In the genomic region with DNA sequence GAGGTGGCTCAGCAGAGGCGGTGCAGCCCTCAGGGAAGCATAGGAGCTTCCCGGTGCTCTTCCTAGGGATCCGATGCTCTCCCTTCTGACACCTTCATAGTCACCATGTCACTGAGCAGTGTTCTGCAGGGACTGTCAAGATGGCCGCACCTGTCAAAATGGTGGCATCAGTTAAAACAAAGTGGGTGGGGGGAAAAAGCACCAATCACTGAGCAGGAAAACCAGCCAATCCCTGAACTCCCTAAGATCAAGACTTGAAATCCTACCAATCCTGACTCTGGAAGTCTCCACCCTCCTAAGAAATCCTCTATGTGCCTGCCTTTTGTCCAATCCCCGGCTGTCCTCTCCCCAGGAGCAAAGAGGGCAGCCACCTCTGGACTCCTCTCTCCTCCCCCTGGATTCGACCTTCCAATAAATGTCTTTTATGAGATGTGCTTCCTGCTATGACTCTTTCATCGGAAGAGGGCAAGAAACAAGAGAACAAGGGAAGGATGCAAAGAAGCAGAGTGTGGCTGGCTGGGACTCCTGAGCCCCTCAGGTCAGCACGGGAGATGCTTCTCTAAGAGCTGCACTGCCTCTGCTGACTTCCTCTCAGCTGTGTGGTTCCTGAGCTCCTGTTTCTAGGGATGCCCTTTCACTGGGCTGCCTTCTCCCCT, we compare ENCODE assay signal across 14 mouse cellular contexts. TPM values are rescaled to one million over a fixed set of nuclear protein-coding genes. Genes with fewer than 3 reads are reported as not detected.
DNase-seq lines count a peak whose midpoint lies in the region; ATAC-seq and TF ChIP-seq lines count a peak whose summit lies in the region.
"Had no signal": no experiment of that assay in that cellular context is flagged by ENCODE, and none has a peak within 500 bp of the region (broad histone marks: within the 10 kb centered on the region; RNA-seq: fewer than 3 reads in every experiment).

No protein-coding gene starts in this region.

- no peaks in the 10 kb centered on the region for H3K36me3 ChIP-seq in hindbrain, embryonic 10.5 days
- H3K36me3 ChIP-seq in hindbrain, embryonic 16.5 days (ENCODE audit: control insufficient read depth, insufficient read depth, low read length): no peaks in the 10 kb centered on the region
- no peaks in the 10 kb centered on the region for H3K36me3 ChIP-seq in CH12.LX (replicated peaks in 1 of 2; ENCODE audit: control insufficient read depth in 1 of 2, insufficient read depth in 1 of 2, low read length in 1 of 2)
- H3K36me3 ChIP-seq in liver, embryonic 13.5 days: no peaks in the 10 kb centered on the region

- WGBS in hindbrain, embryonic 10.5 days: 65% methylated on average over 8 of the region's 8 CpGs
- 72% methylated on average over 8 of the region's 8 CpGs for WGBS in hindbrain, embryonic 16.5 days
- WGBS in liver, embryonic 13.5 days (ENCODE audit: insufficient replicate concordance): 71% methylated on average over 8 of the region's 8 CpGs

- H3K27ac ChIP-seq in hindbrain, embryonic 10.5 days: no peak overlapping the region
- H3K27ac ChIP-seq in hindbrain, embryonic 16.5 days (ENCODE audit: low read depth, low read length): no peak overlapping the region
- no peak overlapping the region for H3K27ac ChIP-seq in CH12.LX (ENCODE audit: insufficient read depth, low read depth)
- no peak overlapping the region; the same call in 1 of the 2 replicates for H3K27ac ChIP-seq in liver, embryonic 13.5 days
- H3K27ac ChIP-seq: heart, adult 2 months had no signal

- H3K4me3 ChIP-seq in hindbrain, embryonic 10.5 days: no peak overlapping the region
- no peak overlapping the region for H3K4me3 ChIP-seq in hindbrain, embryonic 16.5 days (ENCODE audit: low read length)
- no peak overlapping the region for H3K4me3 ChIP-seq in CH12.LX (replicated peaks in 1 of 3; ENCODE audit: low read depth in 2 of 3, low read length in 2 of 3, poor library complexity in 1 of 3)
- H3K4me3 ChIP-seq in liver, embryonic 13.5 days (replicated peaks): peak overlapping the region; percentile 80
- H3K4me3 ChIP-seq: heart, adult 2 months had no signal

- no peak overlapping the region for H3K9ac ChIP-seq in hindbrain, embryonic 16.5 days (ENCODE audit: low read depth, low read length)
- no peak overlapping the region for H3K9ac ChIP-seq in CH12.LX (ENCODE audit: insufficient read depth, low read depth)
- H3K9ac ChIP-seq in liver, embryonic 13.5 days: peak overlapping the region; percentile 77; the same call in 1 of the 2 replicates

- DNase-seq in hindbrain, embryonic 10.5 days (ENCODE audit: low spot score): peak; percentile 12
- peak; percentile 12 for DNase-seq in CH12.LX (ENCODE audit: extremely low read depth)
- DNase-seq in ZHBTc4 (ENCODE audit: low read depth, low spot score): peak; percentile 84
- peak; percentile 24 for DNase-seq in liver, embryonic 13.5 days
- DNase-seq in left cerebral cortex, postnatal 14 days (ENCODE audit: low spot score in 2 of 2): no peak
- no peak for DNase-seq in adrenal gland, postnatal 36 days
- no peak for DNase-seq in heart, adult 9 months (ENCODE audit: low spot score in 2 of 2)
- DNase-seq: cerebellum, adult 11 months; heart, adult 2 months; kidney, adult 18-20 months; layer of hippocampus, postnatal 36 days; right cerebral cortex, adult 18-20 months; thymus, adult 18-20 months had no signal

- ATAC-seq in hindbrain, embryonic 16.5 days: no peak
- no peak for ATAC-seq in liver, embryonic 13.5 days (ENCODE audit: low read depth)

- H3K4me2 ChIP-seq in hindbrain, embryonic 16.5 days (ENCODE audit: low read length): no peak overlapping the region
- H3K4me2 ChIP-seq in CH12.LX (ENCODE audit: insufficient read depth, low read depth, poor library complexity, severe bottlenecking): no peak overlapping the region
- peak overlapping the region; percentile 88 for H3K4me2 ChIP-seq in liver, embryonic 13.5 days

- no peak for TF ChIP-seq RAD21 in CH12.LX (IDR thresholded peaks at IDR 0.05; ENCODE audit: low read depth, low read length)

- no peak for TF ChIP-seq CTCF in CH12.LX (conservative IDR thresholded peaks at IDR 0.05 in 1 of 2, IDR thresholded peaks at IDR 0.05 in 1 of 2; ENCODE audit: low read depth in 2 of 2, low read length in 2 of 2)

- no peak for TF ChIP-seq EP300 in CH12.LX (IDR thresholded peaks at IDR 0.05; ENCODE audit: low read length)

- in situ Hi-C loops in CH12.LX (cut with MboI; ENCODE audit: low pct_ligation_motif_present, low pct_unique_long_range_greater_than_20kb, low sequenced_read_pairs): loop anchor here (5.0 kb wide), 1 partner anchor 108 kb away; no protein-coding TSS in a partner anchor

- H3K9me3 ChIP-seq in hindbrain, embryonic 10.5 days: no peaks in the 10 kb centered on the region
- H3K9me3 ChIP-seq in hindbrain, embryonic 16.5 days (ENCODE audit: control insufficient read depth, low read length): no peaks in the 10 kb centered on the region
- peaks cover 5% of the 10 kb centered on the region for H3K9me3 ChIP-seq in CH12.LX (replicated peaks; ENCODE audit: low read length)
- H3K9me3 ChIP-seq in liver, embryonic 13.5 days (replicated peaks): no peaks in the 10 kb centered on the region

- dilution Hi-C loops in CH12.LX (cut with MboI; ENCODE audit: extremely low pct_ligation_motif_present, extremely low pct_unique_long_range_greater_than_20kb, low sequenced_read_pairs): no loop called here

- TF ChIP-seq POLR2A in CH12.LX (IDR thresholded peaks at IDR 0.05; ENCODE audit: low read depth, low read length): no peak

- peaks cover 23% of the 10 kb centered on the region for H3K4me1 ChIP-seq in hindbrain, embryonic 10.5 days (replicated peaks)
- peaks cover 16% of the 10 kb centered on the region for H3K4me1 ChIP-seq in hindbrain, embryonic 16.5 days (ENCODE audit: control insufficient read depth, insufficient read depth, low read depth, low read length)
- H3K4me1 ChIP-seq in CH12.LX (ENCODE audit: control insufficient read depth in 1 of 2, insufficient read depth in 2 of 2): peaks cover 3 to 27% of the 10 kb centered on the region in 2 experiments; a peak in 3 of 4 replicates
- peaks cover 33% of the 10 kb centered on the region for H3K4me1 ChIP-seq in liver, embryonic 13.5 days (replicated peaks)

- no peaks in the 10 kb centered on the region for H3K27me3 ChIP-seq in hindbrain, embryonic 10.5 days (ENCODE audit: insufficient read depth, poor library complexity, severe bottlenecking)
- H3K27me3 ChIP-seq in hindbrain, embryonic 16.5 days (replicated peaks; ENCODE audit: control insufficient read depth, insufficient read depth, low read length): no peaks in the 10 kb centered on the region
- peaks cover 65% of the 10 kb centered on the region for H3K27me3 ChIP-seq in CH12.LX (replicated peaks)
- no peaks in the 10 kb centered on the region for H3K27me3 ChIP-seq in liver, embryonic 13.5 days

- H3K79me2 ChIP-seq in CH12.LX (replicated peaks; ENCODE audit: control insufficient read depth, extremely low read depth, insufficient read depth, poor library complexity, severe bottlenecking): peaks cover 23% of the 10 kb centered on the region

- intact Hi-C loops in left cerebral cortex, postnatal 14 days (cut with DNase I): loop anchor here (5.0 kb wide), 1 partner anchor 103 kb away; no protein-coding TSS in a partner anchor

TF ChIP-seq in CH12.LX, 34 proteins besides CTCF, POLR2A, EP300 and RAD21:
- TF ChIP-seq MAZ (IDR thresholded peaks at IDR 0.05; ENCODE audit: low read depth, low read length): no peak
- TF ChIP-seq TCF12 (IDR thresholded peaks at IDR 0.05; ENCODE audit: low read depth, low read length): no peak
- TF ChIP-seq NRF1 (IDR thresholded peaks at IDR 0.05; ENCODE audit: low read depth, low read length): peak; percentile 48; the same call in 1 of the 2 replicates
TF ChIP-seq in CH12.LX: peak in this region for 1.

RNA-seq across cellular contexts. Expression of gene Hnrnpll, which starts 1.8 kb away (rescaled TPM):
- polyA plus RNA-seq in hindbrain, embryonic 10.5 days (2016; fragmentation: Nextera tagmentation; extraction: Ambion mirVana): 85.6 and 92.4 TPM in 2 replicates
- polyA plus RNA-seq in hindbrain, embryonic 16.5 days (2015; fragmentation: Nextera tagmentation; extraction: Ambion mirVana): 46.2 and 48.0 TPM in 2 replicates
- total RNA-seq in CH12.LX (2012; rRNA removed) (24.1 and 26.1 TPM in 2 replicates), CH12.LX (2014; rRNA removed) (22.3 and 24.2 TPM in 2 replicates)
- 14.4 TPM in 2 replicates for polyA plus RNA-seq in CH12.LX (2012; ENCODE audit: insufficient read length, low read depth)
- polyA plus RNA-seq in liver, embryonic 13.5 days (2015; fragmentation: Nextera tagmentation; extraction: Ambion mirVana): 25.0 and 32.0 TPM in 2 replicates
- total RNA-seq in left cerebral cortex, postnatal 14 days (2021): 10 to 100 TPM; 59.4 to 60.9 TPM
- total RNA-seq in adrenal gland, postnatal 36 days (2021): 10 to 100 TPM; 45.7 to 51.8 TPM

Comparison
In these comparisons a context has a peak if more than half of its experiments do, and no peak if none do; other contexts are left out.
1. DNase-seq: peak in hindbrain, embryonic 10.5 days (single experiment), CH12.LX (single experiment), ZHBTc4 (single experiment) and liver, embryonic 13.5 days (single experiment); none in left cerebral cortex, postnatal 14 days (0 of 2), adrenal gland, postnatal 36 days (0 of 2) and heart, adult 9 months (0 of 2).